Mouse (Mus musculus) left cerebral cortex, adult 9 months (tissue): ENCODE results near the gene Iqsec1.

Experiments used
- DNase-seq, 2 experiments: peaks; one replicate each; pipeline ENCODE4 v3.0.0; 2022; ENCODE audit warnings: low spot score in 2 of 2

Iqsec1 gene

GRCm38 (mm10) chr6:90815341-90815740, 173.1 kb downstream of the Iqsec1 start:
- no peak for DNase-seq

- no peak for DNase-seq
Observed at GRCm38 (mm10) chr6:90813526-90813925, 175.0 kb downstream of the Iqsec1 start.

GRCm38 (mm10) chr6:90812584-90812983, 175.9 kb downstream of the Iqsec1 start:
- peak in 1 of 2 experiments; percentile 23 for DNase-seq

GRCm38 (mm10) chr6:90812072-90812471, 176.4 kb downstream of the Iqsec1 start:
- DNase-seq, result peak in 1 of 2 experiments; percentile 44

GRCm38 (mm10) chr6:90810576-90810975, 177.9 kb downstream of the Iqsec1 start:
- DNase-seq, result no peak

GRCm38 (mm10) chr6:90809960-90810362, 178.5 kb downstream of the Iqsec1 start:
- peak; percentile 94 to 97 for DNase-seq

GRCm38 (mm10) chr6:90809077-90809840, 179.2 kb downstream of the Iqsec1 start:
- DNase-seq, result peak in 1 of 2 experiments; percentile 72

GRCm38 (mm10) chr6:90808544-90808943, 179.9 kb downstream of the Iqsec1 start:
- DNase-seq, result no peak

GRCm38 (mm10) chr6:90808134-90808533, 180.4 kb downstream of the Iqsec1 start:
- DNase-seq, result no peak

- no peak for DNase-seq
Observed at GRCm38 (mm10) chr6:90807581-90807980, 180.9 kb downstream of the Iqsec1 start.

GRCm38 (mm10) chr6:90806743-90807142, 181.7 kb downstream of the Iqsec1 start:
- DNase-seq, result no peak

- DNase-seq, result no peak
Observed at GRCm38 (mm10) chr6:90805101-90805500, 183.4 kb downstream of the Iqsec1 start.

GRCm38 (mm10) chr6:90804646-90805045, 183.8 kb downstream of the Iqsec1 start:
- DNase-seq, result no peak

GRCm38 (mm10) chr6:90802604-90803003, 185.9 kb downstream of the Iqsec1 start:
- DNase-seq, result peak in 1 of 2 experiments; percentile 74

GRCm38 (mm10) chr6:90802058-90802457, 186.4 kb downstream of the Iqsec1 start:
- DNase-seq, result no peak

GRCm38 (mm10) chr6:90800825-90801224, 187.7 kb downstream of the Iqsec1 start:
- DNase-seq, result no peak

GRCm38 (mm10) chr6:90799116-90799515, 189.4 kb downstream of the Iqsec1 start:
- DNase-seq, result peak in 1 of 2 experiments; percentile 33

- DNase-seq, result no peak
Observed at GRCm38 (mm10) chr6:90798201-90798600, 190.3 kb downstream of the Iqsec1 start.

GRCm38 (mm10) chr6:90796902-90797596, 191.4 kb downstream of the Iqsec1 start:
- DNase-seq, result no peak

- no peak for DNase-seq
Observed at GRCm38 (mm10) chr6:90790901-90791300, 197.6 kb downstream of the Iqsec1 start.

- no peak for DNase-seq
Observed at GRCm38 (mm10) chr6:90789520-90789919, 199.0 kb downstream of the Iqsec1 start.

- no peak for DNase-seq
Observed at GRCm38 (mm10) chr6:90787587-90787986, 200.9 kb downstream of the Iqsec1 start.

- no peak for DNase-seq
Observed at GRCm38 (mm10) chr6:90787036-90787435, 201.4 kb downstream of the Iqsec1 start.
